Mouse (Mus musculus): ENCODE data around the gene Jmjd7. TPM values are rescaled to one million over a fixed set of nuclear protein-coding genes. Genes with fewer than 3 reads are reported as not detected.
A peak's percentile ranks its signal among the peaks of the same experiment; 100 is the strongest.

Jmjd7 gene
- polyA plus RNA-seq (2011; ENCODE audit: insufficient read depth, insufficient read length, low replicate concordance, missing spikeins) = 4.7 and 13.0 TPM in 2 replicates

DNA sequence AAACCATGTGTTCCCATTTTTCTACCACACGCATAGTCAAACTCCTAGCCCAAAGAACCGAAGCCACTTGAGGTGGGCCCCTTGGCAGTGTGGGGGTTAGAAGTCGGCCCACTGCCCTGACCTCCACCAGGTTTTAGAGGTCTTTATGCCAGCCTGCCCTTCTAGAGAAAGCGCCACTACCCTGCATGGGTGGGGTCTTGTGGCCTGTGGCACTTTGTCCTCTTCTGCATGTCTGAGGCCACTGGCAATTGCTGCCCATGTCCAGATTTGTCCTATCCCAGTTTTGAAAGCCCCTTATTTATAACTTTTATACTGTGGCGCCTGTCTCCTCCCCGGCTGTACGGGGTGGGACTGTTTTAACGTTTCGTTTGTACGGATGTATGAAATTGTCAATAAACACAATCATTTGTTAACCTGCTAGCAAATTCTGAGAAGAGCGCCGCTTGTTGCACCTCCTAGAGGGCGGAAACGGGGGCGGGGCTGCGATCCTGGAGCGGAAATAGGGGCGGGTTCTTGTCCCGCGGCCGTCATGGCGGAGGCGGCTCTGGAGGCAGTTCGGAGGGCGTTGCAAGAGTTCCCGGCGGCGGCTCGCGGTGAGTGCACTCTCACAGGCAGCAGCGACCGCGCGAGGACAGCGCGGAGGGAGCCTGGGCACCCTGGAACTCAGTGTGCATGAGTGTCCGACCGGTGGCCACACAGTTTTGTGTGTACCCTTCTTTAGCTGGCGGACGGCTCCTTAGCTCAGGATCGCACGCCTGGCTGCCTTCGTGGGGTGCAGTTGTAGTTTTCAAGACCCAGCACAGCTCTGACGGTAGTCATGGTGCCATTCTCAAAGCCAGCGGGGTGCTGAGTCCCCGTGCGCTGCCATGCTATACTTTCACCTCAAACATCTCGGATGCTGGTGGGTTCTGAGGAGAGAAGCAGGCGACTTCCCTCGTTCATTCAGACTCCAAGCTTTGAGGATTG, at the start of gene Jmjd7, which contains the start of gene Gm28042:
Gene Jmjd7, plus strand, starts transcription at position 500 of the 966 bp plus-strand sequence.
Gene Gm28042, plus strand, starts transcription at position 510 of the 966 bp plus-strand sequence.
- Histone ChIP-seq H3K27ac (ENCODE audit: control insufficient read depth, insufficient read depth, low read depth, low read length, poor library complexity) (peak within 1 kb of the TSS; percentile 49), H3K4me1 (ENCODE audit: control insufficient read depth, insufficient read depth, low read length) (peaks cover 2% of the 10 kb centered on the region; the same call in 1 of the 2 replicates), H3K4me3 (replicated peaks; ENCODE audit: control insufficient read depth, low read depth, low read length) (peak within 1 kb of the TSS; percentile 79)
- WGBS = 4% methylated on average over 50 of the region's 50 CpGs
- TF ChIP-seq CTCF (IDR thresholded peaks at IDR 0.05; ENCODE audit: control insufficient read depth, insufficient read depth, low read length) = no peak
- peak; percentile 91; the same call in 1 of the 2 replicates for TF ChIP-seq POLR2A (IDR thresholded peaks at IDR 0.05; ENCODE audit: borderline replicate concordance, control insufficient read depth, low read depth, low read length)

DNA sequence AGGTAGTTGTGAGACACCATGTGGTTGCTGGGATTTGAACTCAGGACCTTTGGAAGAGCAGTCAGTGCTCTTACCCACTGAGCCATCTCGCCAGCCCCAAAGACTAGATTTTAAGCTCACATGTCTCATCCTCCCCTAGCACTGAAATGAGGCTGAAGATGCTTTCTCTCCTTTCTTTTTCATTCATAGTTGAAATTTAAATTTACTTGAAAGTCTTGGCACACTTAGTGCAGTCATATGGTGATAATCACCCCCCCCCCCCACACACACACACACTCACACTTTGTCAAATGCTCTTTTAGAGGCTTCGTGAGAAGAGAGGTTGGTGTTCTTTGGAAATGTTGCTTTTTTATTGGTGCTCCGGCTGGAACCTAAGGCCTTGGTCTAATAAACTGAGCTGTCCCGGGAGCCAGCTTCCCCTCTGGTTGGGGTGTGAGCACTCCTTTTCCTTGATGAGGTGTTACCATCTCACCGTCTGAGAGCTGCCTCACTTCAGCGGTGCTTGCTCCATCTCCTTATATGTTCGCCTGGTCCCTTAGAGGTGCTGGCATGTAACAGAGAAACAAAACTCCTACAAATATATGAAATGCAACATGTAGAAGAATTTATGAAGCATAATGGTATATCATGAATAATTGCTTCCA, 46.8 kb upstream of the Jmjd7 start:
- 86% methylated on average over 7 of the region's 7 CpGs for WGBS
- Histone ChIP-seq H3K4me3 (replicated peaks; ENCODE audit: control insufficient read depth, low read depth, low read length) (no peak overlapping the region), H3K4me1 (ENCODE audit: control insufficient read depth, insufficient read depth, low read length) (no peaks in the 10 kb centered on the region), H3K27ac (ENCODE audit: control insufficient read depth, insufficient read depth, low read depth, low read length, poor library complexity) (no peak overlapping the region)
- TF ChIP-seq POLR2A (IDR thresholded peaks at IDR 0.05; ENCODE audit: borderline replicate concordance, control insufficient read depth, low read depth, low read length) (no peak), CTCF (IDR thresholded peaks at IDR 0.05; ENCODE audit: control insufficient read depth, insufficient read depth, low read length) (no peak)

DNA sequence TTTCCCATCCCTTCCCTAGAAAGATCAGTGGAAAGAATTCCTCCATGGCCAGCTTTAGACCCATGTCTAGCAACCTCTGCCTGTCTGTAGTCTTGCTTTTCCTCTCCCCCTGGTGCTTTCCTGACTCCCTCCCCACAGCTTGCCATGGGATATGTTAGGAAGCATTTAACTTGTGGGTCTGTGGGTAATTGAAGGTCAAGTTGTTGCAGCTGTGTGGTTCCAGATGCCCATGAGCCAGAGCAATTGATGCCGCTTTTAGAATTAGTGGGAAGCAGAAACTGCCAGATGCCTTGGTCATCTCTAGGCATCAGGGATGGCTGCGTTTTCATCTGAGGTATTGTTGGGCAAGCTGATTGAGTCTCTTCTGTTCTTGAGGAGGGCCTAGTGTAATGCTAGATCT, 45.7 kb upstream of the Jmjd7 start:
- Histone ChIP-seq H3K27ac (ENCODE audit: control insufficient read depth, insufficient read depth, low read depth, low read length, poor library complexity) (no peak overlapping the region), H3K4me1 (ENCODE audit: control insufficient read depth, insufficient read depth, low read length) (no peaks in the 10 kb centered on the region; the same call in 1 of the 2 replicates), H3K4me3 (replicated peaks; ENCODE audit: control insufficient read depth, low read depth, low read length) (no peak overlapping the region)
- TF ChIP-seq POLR2A (IDR thresholded peaks at IDR 0.05; ENCODE audit: borderline replicate concordance, control insufficient read depth, low read depth, low read length) (no peak), CTCF (IDR thresholded peaks at IDR 0.05; ENCODE audit: control insufficient read depth, insufficient read depth, low read length) (no peak)
- WGBS = 94% methylated on average over 2 of the region's 2 CpGs

DNA sequence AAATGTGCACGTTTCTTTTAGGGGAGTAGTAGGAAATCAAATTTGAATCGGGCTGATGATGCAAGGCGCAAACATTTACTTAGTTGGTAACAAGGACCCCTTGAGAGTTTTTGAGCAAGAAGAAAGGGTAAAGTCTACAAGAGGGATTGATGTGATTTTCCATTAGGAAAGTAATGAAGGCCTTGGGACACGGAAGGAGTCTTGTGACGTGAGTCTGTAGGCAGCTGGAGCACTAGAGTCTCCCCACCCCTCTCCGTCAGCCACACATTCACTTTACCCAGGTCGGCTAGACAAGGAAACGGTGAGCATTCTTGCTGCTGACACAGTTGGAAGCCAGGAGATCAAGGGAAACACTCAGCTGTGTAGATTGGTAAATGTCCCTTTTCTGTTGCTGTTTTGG, 41.4 kb upstream of the Jmjd7 start:
- H3K4me3 ChIP-seq (replicated peaks; ENCODE audit: control insufficient read depth, low read depth, low read length) = no peak overlapping the region
- no peaks in the 10 kb centered on the region; the same call in none of the 2 replicates for H3K4me1 ChIP-seq (ENCODE audit: control insufficient read depth, insufficient read depth, low read length)
- no peak overlapping the region for H3K27ac ChIP-seq (ENCODE audit: control insufficient read depth, insufficient read depth, low read depth, low read length, poor library complexity)
- TF ChIP-seq CTCF (IDR thresholded peaks at IDR 0.05; ENCODE audit: control insufficient read depth, insufficient read depth, low read length) (no peak), POLR2A (IDR thresholded peaks at IDR 0.05; ENCODE audit: borderline replicate concordance, control insufficient read depth, low read depth, low read length) (no peak)
- WGBS = 84% methylated on average over 8 of the region's 8 CpGs

DNA sequence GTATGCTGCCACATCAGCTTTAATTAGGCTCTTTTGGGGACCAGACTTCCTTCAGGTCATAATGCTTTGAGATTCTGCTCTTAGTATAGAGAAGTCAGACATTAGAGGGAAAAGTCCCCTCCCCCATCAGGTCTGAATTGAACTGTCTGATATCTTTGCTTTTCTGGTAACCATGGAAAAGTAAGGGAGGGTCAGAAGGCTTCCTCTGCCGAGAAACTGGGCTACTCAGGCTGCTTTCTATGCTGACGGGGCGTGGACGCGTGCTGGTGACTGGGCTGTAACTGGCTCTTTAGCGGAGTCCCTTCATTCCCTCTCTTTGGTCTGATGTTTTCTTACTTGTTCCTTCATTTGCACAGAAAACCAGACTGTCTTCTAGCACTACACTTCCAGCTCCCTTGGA, 40.9 kb upstream of the Jmjd7 start:
- H3K27ac ChIP-seq (ENCODE audit: control insufficient read depth, insufficient read depth, low read depth, low read length, poor library complexity) = no peak overlapping the region
- H3K4me3 ChIP-seq (replicated peaks; ENCODE audit: control insufficient read depth, low read depth, low read length) = no peak overlapping the region
- H3K4me1 ChIP-seq (ENCODE audit: control insufficient read depth, insufficient read depth, low read length) = no peaks in the 10 kb centered on the region; the same call in none of the 2 replicates
- TF ChIP-seq POLR2A (IDR thresholded peaks at IDR 0.05; ENCODE audit: borderline replicate concordance, control insufficient read depth, low read depth, low read length) (no peak), CTCF (IDR thresholded peaks at IDR 0.05; ENCODE audit: control insufficient read depth, insufficient read depth, low read length) (no peak)
- 81% methylated on average over 6 of the region's 6 CpGs for WGBS

DNA sequence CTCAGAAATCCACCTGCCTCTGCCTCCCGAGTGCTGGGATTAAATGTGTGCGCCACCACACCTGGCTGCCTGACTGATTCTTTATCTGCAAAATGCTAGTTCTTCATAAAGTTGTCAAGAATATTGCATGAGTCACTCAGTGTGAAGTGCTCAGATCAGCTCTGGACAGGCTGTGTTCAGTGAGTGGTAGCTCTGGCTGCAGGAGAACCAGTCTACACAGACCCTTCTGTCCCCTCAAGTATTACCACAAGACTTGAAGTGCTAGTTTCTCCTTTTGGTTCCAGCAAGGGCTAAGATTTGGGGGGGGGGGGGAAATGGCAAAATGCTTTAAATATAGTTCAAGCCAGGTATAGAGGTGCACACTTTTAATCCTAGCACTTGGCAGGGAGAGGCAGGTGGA, 39.8 kb upstream of the Jmjd7 start:
- Histone ChIP-seq H3K4me1 (ENCODE audit: control insufficient read depth, insufficient read depth, low read length) (no peaks in the 10 kb centered on the region; the same call in none of the 2 replicates), H3K27ac (ENCODE audit: control insufficient read depth, insufficient read depth, low read depth, low read length, poor library complexity) (no peak overlapping the region), H3K4me3 (replicated peaks; ENCODE audit: control insufficient read depth, low read depth, low read length) (no peak overlapping the region)
- TF ChIP-seq POLR2A (IDR thresholded peaks at IDR 0.05; ENCODE audit: borderline replicate concordance, control insufficient read depth, low read depth, low read length) (no peak), CTCF (IDR thresholded peaks at IDR 0.05; ENCODE audit: control insufficient read depth, insufficient read depth, low read length) (no peak)
- WGBS = 81% methylated on average over 2 of the region's 2 CpGs

DNA sequence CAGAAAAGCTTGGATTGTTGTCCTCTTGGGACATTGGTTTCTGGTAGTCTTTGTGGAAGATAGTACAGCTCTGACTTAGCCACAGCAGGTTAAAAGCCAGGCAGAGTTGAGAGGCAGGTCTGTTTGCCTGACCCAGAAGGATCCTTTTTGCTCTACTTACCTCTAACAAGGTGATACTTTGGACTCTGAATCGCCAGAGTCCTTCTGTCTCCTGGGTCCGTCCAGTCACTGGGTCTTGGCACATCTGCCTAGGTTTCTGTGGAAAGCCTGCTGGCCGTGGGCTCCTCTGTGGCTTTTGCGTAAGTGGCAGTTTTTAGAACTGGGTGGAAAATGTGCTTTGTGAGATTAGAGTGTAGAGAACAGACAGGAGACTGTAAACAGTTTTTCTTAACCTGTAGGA, 38.3 kb upstream of the Jmjd7 start:
- Histone ChIP-seq H3K27ac (ENCODE audit: control insufficient read depth, insufficient read depth, low read depth, low read length, poor library complexity) (no peak overlapping the region), H3K4me3 (replicated peaks; ENCODE audit: control insufficient read depth, low read depth, low read length) (no peak overlapping the region), H3K4me1 (ENCODE audit: control insufficient read depth, insufficient read depth, low read length) (no peaks in the 10 kb centered on the region; the same call in none of the 2 replicates)
- 33% methylated on average over 4 of the region's 4 CpGs for WGBS
- no peak for TF ChIP-seq CTCF (IDR thresholded peaks at IDR 0.05; ENCODE audit: control insufficient read depth, insufficient read depth, low read length)
- no peak for TF ChIP-seq POLR2A (IDR thresholded peaks at IDR 0.05; ENCODE audit: borderline replicate concordance, control insufficient read depth, low read depth, low read length)

DNA sequence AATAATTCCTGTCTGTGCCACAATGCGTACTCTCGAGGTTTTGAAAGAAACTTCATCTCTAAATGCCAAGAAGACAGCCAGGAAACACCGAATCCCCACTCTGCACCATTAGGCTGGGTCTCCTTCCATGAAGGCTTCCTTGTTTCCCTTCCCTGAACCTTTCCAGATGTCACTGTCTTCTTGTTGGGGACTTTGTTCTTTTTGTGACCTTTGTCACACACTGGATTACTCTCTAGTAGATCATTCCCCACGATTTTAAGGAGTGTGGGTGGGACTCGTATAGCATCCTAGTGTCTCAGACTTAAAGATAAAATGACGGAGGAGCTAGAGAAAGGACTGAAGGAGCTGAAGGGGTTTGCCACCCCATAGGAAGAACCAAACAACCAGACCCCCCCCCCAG, 36.4 kb upstream of the Jmjd7 start:
- Histone ChIP-seq H3K4me3 (replicated peaks; ENCODE audit: control insufficient read depth, low read depth, low read length) (no peak overlapping the region), H3K27ac (ENCODE audit: control insufficient read depth, insufficient read depth, low read depth, low read length, poor library complexity) (no peak overlapping the region), H3K4me1 (ENCODE audit: control insufficient read depth, insufficient read depth, low read length) (no peaks in the 10 kb centered on the region; the same call in none of the 2 replicates)
- no peak for TF ChIP-seq POLR2A (IDR thresholded peaks at IDR 0.05; ENCODE audit: borderline replicate concordance, control insufficient read depth, low read depth, low read length)
- TF ChIP-seq CTCF (IDR thresholded peaks at IDR 0.05; ENCODE audit: control insufficient read depth, insufficient read depth, low read length) = no peak
- WGBS = 85% methylated on average over 6 of the region's 6 CpGs
